Mouse (Mus musculus) mature B cell (primary cell): ENCODE measurements around the gene Adipoq.

Experiments
- in situ Hi-C: fragments of 300-500 bp; cut with MboI; formaldehyde crosslinking; loops from 2 replicates; pipeline ENCODE4 v1.14.3; 2019

The Adipoq gene

GRCm38 (mm10) chr16:23196791-23197190 lies 50.5 kb downstream of the Adipoq start:
- in situ Hi-C loops: no loop called here

DNA sequence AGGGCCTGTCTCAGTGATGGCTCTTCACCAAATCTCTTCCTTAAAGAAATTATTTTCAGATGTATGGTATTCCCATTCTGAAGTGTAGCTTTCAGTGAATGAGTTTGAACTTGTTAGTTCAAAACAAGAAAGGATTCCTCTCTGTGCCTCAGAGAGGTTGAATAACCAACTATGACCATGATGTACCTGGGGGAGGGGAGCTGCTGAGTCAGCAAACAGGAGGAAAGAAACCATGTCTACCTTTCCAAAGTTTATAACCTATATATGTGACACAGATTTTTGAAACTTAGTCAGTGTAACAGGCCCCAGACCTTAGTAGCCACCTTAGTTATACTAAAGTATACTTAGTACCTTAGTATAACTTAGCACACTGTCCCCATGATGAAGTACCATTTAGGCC lies 55.2 kb downstream of the Adipoq start:
- in situ Hi-C loops: no loop called here
